Mouse (Mus musculus) B cell, adult 2 months (primary cell): ENCODE measurements around the gene Syce3.

Experiments
- DNase-seq, 2 experiments: peaks; one replicate each; pipeline ENCODE4 v3.0.0; 2022

Gene Syce3

GRCm38 (mm10) chr15:89410118-89410517 is at the start of gene Syce3:
Gene Syce3 (minus strand): TSS chr15:89410503.
- DNase-seq: no peak

- DNase-seq: no peak
Observed at GRCm38 (mm10) chr15:89459821-89460220, 49.5 kb upstream of the Syce3 start.

- peak; percentile 48 to 57 for DNase-seq
Observed at GRCm38 (mm10) chr15:89458942-89459341, 48.6 kb upstream of the Syce3 start.

GRCm38 (mm10) chr15:89455642-89456041 is 45.3 kb upstream of the Syce3 start:
- no peak for DNase-seq

- no peak for DNase-seq
Observed at GRCm38 (mm10) chr15:89454857-89455256, 44.6 kb upstream of the Syce3 start.

- DNase-seq: no peak
Observed at GRCm38 (mm10) chr15:89453865-89454478, 43.7 kb upstream of the Syce3 start, which contains the start of gene Mapk8ip2. Gene Mapk8ip2 (plus strand): TSS chr15:89453913.

GRCm38 (mm10) chr15:89452906-89453864 is 42.9 kb upstream of the Syce3 start:
- DNase-seq: peak; percentile 74 to 78

- no peak for DNase-seq
Observed at GRCm38 (mm10) chr15:89442486-89443070, 32.3 kb upstream of the Syce3 start.

- DNase-seq: no peak
Observed at GRCm38 (mm10) chr15:89435878-89436277, 25.6 kb upstream of the Syce3 start.

- DNase-seq: no peak
Observed at GRCm38 (mm10) chr15:89434136-89434535, 23.8 kb upstream of the Syce3 start.

GRCm38 (mm10) chr15:89432946-89433345 is 22.6 kb upstream of the Syce3 start:
- DNase-seq: no peak

- no peak for DNase-seq
Observed at GRCm38 (mm10) chr15:89431806-89432205, 21.5 kb upstream of the Syce3 start.

- no peak for DNase-seq
Observed at GRCm38 (mm10) chr15:89431271-89431670, 21.0 kb upstream of the Syce3 start.

GRCm38 (mm10) chr15:89430771-89431170 is 20.5 kb upstream of the Syce3 start:
- DNase-seq: peak; percentile 49 to 56

GRCm38 (mm10) chr15:89430341-89430740 is 20.0 kb upstream of the Syce3 start:
- peak; percentile 49 to 56 for DNase-seq

- DNase-seq: peak; percentile 91
Observed at GRCm38 (mm10) chr15:89429352-89430221, 19.3 kb upstream of the Syce3 start, which contains the start of the genes C730034F03Rik, Gm44502 and Chkb. Gene C730034F03Rik (plus strand): TSS chr15:89429589. Gene Gm44502 (minus strand): TSS chr15:89429696. Gene Chkb (minus strand): TSS chr15:89429908.

- DNase-seq: no peak
Observed at GRCm38 (mm10) chr15:89428821-89429351, 18.6 kb upstream of the Syce3 start.

GRCm38 (mm10) chr15:89428136-89428790 is 18.0 kb upstream of the Syce3 start:
- DNase-seq: no peak

- no peak for DNase-seq
Observed at GRCm38 (mm10) chr15:89426716-89427115, 16.4 kb upstream of the Syce3 start.

GRCm38 (mm10) chr15:89425711-89426121 is 15.4 kb upstream of the Syce3 start, which contains the start of gene Cpt1b:
Gene Cpt1b (minus strand): TSS chr15:89425863.
- DNase-seq: no peak

- no peak for DNase-seq
Observed at GRCm38 (mm10) chr15:89424621-89425020, 14.3 kb upstream of the Syce3 start.
